Mouse (Mus musculus) adrenal gland, postnatal 25 days (tissue): ENCODE measurements around the gene C4b. TPM values are rescaled to one million over a fixed set of nuclear protein-coding genes. Genes with fewer than 3 reads are reported as not detected.
A peak's percentile ranks its signal among the peaks of the same experiment; 100 is the strongest.
"Not testable (repeated sequence)": the region's sequence is repeated elsewhere in the genome, so short reads cannot be mapped to it uniquely, and the experiment has no call there.

Experiments used
- DNase-seq: peaks from one replicate; pipeline ENCODE4 v3.0.0; 2021; ENCODE audit warnings: mixed read lengths
- long read RNA-seq: library from polyadenylated mRNA; stranded (forward); transcript quantifications from one replicate; pipeline ENCODE4 v2.0.0, GENCODE M21; 2021
- total RNA-seq: library from RNA; stranded (reverse); gene quantifications from 2 replicates; pipeline ENCODE4 v1.2.3, GENCODE M21; 2021

C4b gene
- 134 and 138 TPM in 2 replicates for total RNA-seq
- long read RNA-seq, full-length matches to known transcripts, result 46 of 325 reads
- long read RNA-seq, partial matches to known transcripts, result 250 of 325 reads
- long read RNA-seq, other reads (novel, unspliced or antisense), result 29 of 325 reads

DNA sequence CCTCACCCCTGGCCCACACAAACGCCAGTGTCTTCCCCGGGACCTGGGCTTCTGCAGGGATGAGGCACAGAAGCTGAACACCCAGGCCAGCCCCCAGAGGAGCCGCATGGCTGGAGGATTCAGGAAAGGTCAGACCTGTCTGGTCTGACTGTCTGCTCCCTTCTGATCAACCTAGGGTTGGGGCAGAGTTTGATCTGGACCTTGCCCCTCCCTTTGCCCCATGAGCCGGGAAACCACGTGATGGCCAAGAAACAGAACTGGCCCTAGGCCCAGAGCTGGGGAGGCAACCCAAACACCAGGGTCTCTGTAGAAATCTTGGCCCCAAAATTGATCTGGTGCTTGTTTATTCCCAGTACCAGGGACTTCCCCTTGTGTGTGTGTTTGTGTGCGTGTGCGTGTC, at the start of gene C4b:
C4b (minus strand) TSS at position 164 of the 400 bp plus-strand sequence.
- DNase-seq, result no peak

DNA sequence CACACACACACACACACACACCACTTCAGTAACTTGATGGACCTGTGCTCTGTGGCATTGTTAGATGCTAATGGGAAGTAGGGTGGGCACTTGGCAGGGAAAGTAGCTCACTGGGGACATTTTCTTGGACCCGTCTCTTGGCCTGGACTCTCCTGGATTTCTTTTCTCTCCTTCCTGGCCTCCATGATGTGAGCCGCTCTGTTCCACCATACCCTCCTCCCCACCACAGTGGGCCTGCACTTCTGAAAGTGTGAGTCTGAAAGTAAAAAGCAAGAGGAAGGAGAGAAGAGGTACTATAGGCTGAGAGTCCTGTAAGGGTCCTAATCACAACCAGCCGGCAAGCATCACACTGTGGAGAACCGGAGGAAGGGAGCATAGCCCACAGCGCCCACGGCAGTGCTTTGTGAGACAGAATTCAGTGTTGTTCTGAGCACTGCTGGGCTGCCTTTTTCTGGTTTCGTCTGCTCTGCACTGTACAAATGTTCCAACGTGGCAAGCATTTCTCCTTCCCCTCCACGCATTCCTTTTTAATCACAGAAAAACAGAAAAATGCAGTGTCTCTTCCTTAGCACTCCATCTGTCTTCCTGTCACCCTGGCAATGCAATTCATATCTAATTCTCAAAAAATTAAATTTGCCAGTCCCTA, 34.1 kb upstream of the C4b start:
- DNase-seq, result no peak

DNA sequence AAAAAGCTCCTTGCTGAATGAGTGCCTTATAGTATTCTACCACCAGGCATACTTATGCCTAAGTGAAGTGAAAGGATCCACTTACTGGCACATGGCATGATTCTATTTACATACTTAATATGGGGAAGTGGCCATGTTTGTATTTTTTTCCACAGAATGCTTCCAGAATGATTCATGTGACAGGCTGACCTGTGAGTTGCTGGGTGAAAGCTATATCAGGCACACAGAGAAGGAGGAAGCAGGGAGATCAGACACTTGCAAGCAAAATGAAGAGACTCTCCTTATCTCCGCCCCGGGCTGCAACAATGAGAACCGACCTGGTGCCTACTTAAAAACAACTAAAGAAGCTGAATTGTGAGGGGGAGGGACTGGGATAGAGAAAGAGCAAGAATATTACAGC, 17.8 kb upstream of the C4b start:
- DNase-seq, result no peak

DNA sequence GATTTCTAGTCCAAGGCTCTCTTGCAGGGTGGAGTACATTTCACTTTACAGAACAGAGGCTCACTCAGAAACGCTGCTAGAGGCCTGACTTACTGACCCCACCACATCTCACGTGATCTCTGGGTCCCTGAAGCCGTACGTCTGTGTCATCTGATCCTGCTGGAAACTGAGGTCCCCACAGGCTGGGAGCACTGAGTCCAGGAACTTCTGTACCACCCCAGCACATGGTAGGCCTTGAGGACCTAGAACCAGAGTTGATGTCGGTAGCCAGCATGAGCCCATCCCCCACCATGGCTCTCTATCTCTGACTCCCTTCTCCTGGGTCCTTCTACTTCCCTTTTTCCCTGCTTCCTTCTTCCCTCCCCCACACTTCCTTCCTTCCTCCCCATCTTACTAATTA, 2.8 kb upstream of the C4b start:
- DNase-seq, result no peak

DNA sequence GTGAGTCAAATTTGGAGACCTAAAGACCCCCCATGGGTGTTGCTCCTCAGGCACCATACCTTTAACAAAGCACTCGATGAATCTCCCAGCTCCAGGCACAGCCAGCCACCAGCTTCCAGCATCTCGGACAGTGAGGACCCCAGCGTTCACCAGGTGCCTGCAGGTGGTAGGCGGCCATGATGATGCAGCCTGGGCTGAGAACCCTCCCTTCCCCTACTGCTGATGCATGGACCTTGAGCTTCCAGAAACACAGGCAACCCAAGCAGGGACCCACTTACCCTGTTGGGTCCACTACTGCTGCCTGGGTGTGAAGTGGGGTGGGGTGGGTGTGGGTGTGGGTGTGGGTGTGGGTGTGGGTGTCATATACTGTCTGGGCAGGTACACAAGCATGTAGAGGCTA, 1.5 kb upstream of the C4b start:
- not testable (repeated sequence) for DNase-seq

DNA sequence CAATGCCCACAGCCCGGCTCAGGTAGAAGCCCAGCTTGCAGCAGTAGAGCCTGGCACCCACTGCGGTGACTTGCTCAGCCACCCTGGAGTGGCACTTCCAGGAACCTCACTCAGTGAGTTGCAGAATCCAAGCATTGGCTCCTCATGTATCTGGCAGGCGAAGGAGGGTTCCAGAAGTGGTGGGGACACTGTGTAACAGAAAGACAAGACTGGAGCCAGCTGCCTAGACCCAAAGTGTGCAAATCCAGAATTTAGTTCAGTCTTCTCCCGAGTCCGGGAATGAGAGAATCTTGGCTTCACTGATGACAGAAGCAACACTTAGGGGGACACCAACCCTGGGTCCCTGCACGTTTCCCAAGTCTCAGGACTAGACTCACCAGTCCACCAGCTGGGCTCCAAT, 929 bp upstream of the C4b start:
- not testable (repeated sequence) for DNase-seq

DNA sequence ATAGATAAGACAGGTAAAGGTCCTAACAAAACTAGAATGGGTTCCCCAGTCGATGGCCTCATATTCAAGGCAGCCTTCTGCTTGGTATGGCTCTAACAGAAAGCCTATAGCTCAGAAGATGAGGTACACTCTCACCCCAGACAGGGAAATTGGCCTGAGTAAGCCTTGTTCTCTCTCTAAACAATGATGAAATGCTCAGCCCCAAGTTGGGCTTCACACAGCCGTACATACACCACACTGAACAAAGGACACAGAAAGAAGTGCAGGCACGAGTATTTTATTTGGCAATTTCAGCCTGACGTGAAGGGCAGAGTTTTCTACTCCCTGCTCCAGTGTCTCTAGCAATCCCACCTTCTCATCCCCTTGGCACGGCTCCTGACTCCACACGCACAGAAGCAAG, 524 bp upstream of the C4b start:
- no peak for DNase-seq

DNA sequence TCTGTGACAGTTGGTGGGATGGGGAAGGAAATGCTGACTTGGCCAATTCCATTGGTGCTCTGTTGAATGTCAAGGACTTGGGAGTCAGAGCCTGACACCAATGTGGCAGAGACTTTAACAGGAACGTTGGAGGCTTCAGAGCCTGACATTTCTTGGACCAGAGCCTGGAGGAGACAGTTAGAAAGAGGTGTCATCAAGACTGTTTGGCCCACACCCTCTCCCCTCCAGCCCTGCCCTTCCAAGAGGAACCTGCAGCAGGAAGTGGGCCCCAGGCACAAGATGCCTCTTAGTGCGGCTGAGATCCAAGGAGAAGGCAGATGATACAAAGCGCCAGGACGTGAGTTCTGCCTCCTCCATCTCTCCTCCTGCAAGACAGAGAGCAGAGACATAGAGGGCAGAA, 3.4 kb downstream of the C4b start:
- peak; percentile 27 for DNase-seq

DNA sequence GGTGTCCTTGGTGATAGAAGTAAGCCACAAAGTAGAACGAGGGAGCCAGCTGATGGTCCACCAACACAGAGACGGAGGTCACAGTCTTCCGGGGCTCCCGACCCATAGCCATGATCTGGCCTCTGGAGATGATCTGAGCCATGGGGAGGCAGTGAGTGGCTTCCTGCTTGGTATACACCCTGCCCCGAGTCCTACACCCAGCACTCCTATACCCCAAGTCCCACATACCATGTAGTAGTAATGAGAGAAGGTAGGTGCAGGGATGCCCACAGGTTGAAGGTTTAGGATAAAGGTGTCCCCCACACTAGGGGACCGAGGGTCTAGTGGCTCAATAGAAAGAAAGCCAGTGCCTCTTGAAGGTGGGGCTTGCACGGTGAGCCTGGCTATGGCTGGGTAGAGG, 4.0 kb downstream of the C4b start:
- DNase-seq, result not testable (repeated sequence)

DNA sequence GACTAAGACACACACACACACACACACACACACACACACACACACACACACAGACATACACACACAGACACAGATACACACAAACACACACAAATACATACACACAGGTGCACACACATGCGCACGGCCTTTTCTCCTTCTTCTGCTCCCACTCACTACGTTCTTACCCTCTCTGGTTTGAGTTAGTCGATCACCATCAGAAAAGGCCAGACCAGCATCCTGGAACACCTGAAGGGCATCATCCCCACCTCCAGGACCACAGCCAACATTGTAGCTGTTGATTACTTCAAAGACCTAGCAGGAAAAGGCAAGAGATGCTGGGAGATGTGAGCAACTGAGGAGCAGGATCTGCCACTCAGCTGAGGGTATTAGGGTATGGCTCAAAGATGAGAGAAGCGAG, 6.2 kb downstream of the C4b start:
- not testable (repeated sequence) for DNase-seq

DNA sequence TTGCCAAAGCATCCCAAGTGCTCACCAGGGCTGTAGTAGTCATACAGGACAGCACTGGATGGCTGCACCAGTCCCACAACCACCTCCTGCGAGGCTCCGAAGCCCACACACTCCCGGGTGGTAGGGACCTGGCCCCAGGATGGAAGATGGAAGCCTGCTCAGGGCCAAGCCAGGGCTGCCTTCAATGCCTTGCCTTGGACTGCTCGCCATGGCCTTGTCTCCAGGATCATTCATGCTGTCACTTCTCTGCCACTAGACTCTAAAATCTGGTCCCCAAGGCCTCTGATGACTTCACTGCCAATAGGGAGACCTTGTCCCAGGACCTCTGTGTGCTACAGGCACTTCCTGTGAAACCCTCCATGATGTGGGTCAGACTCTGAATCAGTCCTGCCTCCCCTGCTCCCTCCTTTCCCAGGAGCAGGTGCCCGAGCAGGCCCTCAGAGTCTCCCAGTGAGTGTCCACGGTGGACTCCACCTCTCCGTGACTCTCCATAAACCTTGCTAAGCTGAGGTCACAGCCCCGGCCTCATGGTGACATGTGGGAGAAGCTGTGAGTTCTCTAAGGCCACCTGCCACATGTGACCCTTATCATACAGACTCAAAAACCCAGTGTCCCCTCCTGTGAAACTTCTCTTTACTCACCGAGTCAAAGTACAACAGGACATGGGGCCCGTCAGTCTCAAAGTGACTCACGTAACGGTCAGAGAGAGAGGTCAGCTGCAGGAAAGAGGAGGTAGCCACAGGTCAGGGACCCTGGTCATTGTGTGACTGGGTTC, 13.7 kb downstream of the C4b start:
- DNase-seq, result peak; percentile 31

DNA sequence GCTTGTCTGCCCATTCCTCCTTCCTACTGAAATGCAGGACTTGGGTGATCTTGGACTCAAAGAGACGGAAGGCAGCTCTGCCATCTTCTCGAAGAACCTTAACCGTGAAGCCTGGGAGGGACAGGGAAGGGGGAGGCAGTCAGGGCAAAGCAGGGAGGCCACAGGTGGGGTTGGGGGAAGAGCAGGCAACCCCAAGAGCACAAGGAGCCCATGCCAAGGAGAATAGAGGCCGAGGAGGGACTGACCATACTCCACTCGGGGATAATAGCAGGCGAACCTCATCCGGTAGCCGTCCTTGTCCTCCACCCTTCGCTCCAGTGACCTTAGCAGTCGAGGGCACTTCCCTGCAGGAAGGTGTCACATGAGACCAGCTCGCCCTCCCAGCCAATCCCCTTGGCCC, 14.5 kb downstream of the C4b start:
- not testable (repeated sequence) for DNase-seq

DNA sequence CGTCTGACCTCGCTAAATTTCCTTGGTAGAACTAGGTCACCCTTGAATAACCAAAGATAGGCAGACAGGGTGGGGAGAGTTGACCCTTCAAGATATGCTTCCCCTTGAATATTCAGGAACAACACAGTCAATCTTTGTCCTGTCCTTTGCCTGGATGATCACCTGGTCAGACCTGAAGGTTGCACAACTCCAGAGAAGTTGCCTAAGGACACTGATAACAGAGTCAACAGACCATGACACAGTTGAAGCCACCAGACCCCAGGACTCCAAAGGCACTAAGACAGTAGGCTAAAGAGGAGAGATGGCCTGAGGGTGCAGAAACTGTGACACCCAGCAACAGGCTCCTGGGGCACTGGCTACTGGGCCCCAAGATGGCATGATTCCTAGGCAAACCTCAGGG, 15.8 kb downstream of the C4b start:
- DNase-seq, result no peak

DNA sequence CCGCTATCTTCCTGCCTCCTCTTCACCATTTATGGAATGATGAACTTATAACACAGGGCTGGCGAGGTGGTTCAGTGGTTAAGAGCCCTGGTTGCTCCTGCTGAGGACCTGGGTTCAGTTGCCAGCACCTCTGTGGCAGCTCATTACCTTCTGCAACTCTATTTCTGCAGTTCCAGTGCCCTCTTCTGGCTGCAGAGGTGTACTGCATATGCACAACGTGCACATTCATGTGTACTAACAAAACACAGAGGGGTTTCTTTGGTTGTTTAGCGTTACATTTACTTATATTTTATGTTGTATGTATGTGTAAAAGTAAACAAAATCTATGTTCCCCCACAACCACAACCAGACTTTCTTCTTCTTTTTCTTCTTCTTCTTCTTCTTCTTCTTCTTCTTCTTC, 20.6 kb downstream of the C4b start:
- DNase-seq, result no peak

DNA sequence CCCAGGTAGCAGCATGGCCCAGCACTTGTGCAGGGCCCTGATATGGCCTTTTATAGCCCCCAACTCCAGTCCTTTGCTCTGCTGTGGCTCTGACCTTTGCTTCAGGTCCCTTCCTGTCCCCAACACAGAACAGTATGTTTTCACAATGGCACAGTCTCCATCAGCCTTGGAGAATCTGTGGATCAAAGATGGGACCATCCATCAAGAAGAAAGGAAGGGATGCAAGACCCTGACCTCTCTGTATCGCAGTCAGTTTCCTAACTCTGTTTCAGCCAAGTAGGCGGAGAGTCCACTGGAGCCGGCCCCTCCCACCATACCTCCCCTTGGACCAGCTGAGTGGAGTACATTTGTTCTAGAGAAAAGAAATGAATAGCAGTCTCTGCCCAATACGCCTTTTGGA, 21.4 kb downstream of the C4b start:
- not testable (repeated sequence) for DNase-seq

DNA sequence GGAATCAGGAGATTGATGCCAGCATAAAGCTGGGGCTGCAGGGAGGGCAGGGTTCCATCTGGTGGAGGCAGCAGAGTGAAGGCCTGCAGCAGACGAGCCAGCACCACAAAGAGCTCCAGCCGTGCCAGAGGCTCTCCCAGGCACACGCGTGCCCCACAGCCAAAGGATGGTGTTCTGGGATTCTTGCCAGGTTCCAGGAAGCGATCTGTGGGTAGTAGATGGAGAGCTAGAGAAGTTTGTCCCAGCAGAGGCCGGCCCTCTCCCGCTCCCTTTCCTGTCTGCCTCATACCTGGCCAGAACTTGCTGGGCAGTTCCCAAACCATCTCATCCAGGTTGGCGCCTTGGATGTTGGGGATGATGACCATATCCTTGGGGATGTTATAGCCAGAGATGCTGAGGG, 23.8 kb downstream of the C4b start:
- not testable (repeated sequence) for DNase-seq

DNA sequence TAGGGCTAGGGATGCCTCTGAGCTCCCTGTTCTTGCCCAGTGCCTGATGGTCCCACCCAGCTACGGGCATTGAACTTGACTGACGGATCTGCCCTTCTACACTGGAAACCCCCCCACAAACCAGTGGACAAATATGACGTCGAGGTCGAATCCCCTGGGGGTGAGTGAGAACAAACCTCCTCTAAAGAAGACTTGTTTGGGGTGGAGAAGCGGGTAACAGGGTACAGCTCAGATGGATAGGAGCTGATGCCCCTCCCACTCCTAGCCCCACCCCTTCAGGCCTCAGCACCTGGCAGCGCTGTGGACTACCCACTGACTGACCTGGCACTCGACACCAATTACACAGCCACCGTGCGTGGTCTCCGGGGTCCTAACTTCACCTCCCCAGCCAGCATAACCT, 26.3 kb downstream of the C4b start:
- peak; percentile 31 for DNase-seq

DNA sequence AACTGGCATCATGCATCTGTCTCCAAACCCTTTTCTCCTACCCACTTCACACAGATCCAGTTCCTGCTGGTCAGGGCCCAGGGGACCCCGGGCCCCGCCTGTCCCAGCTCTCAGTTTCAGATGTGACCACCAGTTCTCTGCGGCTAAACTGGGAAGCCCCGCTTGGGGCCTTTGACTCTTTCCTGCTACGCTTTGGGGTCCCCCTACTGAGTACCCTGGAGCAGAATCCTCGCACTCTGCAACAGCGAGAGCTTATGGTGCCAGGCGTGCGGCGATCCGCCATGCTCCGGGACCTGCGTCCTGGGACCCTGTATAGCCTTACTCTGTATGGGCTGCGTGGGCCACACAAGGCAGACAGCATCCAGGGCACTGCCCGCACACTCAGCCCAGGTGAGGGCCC, 27.4 kb downstream of the C4b start:
- DNase-seq, result no peak

DNA sequence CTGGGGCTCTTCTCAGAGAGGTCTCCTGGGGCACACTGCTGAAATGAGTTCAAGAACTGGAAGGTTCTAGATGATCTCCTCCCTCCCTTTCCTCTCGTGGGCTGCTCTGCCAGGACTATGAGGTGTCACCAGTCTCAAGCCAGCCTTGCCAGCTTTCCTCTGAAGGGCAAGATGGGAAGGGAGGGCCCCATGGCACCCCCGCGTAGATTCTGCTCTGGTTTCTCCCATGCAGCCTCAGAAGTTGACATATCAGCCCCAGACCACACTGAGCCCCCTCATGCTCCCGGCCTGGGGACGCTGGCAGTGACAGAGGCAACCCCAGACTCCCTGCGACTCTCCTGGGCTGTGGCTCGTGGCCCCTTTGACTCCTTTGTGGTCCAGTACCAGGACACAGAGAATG, 28.2 kb downstream of the C4b start:
- DNase-seq, result not testable (repeated sequence)

DNA sequence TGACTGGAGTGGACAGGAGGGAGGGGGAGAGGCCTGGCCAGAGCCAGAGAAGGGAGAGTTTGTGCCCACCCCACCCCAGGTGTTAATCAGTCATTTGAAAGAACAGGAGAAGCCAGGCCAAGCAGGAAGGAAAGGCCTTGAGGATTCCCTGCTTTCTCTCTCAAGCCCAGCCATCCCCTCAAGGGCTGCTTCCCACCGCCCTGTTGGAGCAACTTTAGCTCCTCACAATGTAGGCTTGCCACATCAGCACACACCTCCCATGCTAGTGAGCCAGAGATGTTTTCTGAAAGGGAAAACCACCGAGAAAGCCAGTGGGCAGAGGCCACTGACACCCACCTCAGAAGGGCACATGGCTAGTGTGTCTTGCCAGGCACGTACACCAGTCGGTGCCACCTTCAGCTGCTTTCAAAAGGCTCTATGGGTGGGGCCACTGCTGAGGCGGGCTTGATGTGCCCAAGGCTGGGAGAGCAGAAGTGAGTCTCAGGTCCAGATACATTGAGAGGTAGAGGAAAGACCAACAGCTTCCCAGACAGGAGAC, 28.7 kb downstream of the C4b start:
- DNase-seq, result peak; percentile 27

DNA sequence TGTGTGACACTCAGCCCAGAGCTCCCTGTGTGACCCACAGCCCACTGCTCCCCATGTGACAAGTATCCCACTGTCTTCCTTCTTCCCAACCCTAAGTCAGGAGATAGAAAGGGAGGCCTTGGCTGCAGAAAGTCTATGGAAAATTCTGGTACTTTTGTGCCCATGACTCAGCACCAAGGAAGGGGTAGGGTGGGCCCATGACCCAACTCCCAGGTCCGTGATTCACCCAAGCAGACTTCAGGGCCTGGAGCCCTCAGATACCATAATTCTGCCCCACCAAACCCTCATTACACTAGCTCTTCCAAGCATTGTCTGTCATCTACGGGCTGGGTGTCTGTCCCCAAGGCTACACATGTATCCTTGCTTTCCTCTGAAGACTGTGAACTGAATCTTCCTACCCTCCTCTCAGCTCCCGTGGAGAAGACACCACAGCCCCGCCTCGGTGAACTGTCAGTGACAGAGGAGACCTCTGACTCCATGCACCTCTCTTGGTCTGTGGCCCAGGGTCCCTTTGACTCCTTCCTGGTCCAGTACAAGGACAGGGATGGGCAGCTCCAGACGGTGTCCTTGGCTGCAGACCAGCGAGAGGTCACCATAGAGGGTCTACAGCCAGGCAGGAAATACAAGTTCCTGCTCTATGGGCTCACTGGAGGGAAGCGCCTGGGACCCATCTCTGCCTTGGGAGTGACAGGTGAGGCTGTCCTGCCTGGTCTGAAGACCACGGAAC, 29.3 kb downstream of the C4b start:
- peak; percentile 61 for DNase-seq

DNA sequence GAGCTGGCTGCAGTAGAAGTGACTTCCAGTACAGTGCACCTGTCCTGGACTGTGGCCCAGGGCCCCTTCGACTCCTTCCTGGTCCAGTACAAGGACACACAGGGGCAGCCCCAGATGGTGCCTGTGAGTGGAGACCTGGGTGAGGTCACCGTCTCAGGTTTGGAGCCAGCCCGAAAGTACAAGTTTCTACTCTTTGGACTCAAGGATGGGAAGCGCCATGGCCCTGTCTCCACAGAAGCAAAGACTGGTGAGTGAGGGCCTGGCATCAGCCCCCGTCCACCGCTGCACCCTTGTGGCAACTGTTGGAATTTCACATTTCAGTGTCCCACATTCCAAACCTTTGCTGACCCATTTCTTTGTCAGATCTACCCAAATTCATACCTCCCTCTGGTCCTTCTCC, 30.7 kb downstream of the C4b start:
- DNase-seq, result peak; percentile 82

DNA sequence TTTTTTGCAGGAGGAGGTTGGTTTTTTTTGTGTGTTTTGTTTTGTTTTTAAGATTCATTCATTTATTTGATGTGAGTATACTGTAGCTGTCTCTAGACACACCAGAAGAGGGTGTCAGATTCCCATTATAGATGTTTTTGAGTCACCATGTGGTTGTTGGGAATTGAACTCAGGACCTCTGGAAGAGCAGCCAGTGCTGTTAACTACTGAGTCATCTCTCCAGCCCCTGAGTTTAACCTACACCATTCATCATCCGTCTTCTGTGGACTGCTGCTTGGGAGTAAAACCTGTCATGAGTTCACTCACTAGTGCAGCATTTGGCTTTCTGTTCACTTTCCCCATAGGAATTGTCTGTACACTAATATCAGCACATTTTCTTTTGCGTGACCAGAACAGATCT, 37.2 kb downstream of the C4b start:
- not testable (repeated sequence) for DNase-seq
